Mouse (Mus musculus) neural tube, embryonic 15.5 days (tissue): ENCODE results near the gene Mdh2. TPM values are rescaled to one million over a fixed set of nuclear protein-coding genes. Genes with fewer than 3 reads are reported as not detected.

ENCODE experiments used
- ATAC-seq: fragments of 200-750 bp; cut with Nextera tagmentation; 2 replicates; pipeline ENCODE4 v1.8.0; 2017; ENCODE audit warnings: mild to moderate bottlenecking, moderate TSS enrichment, moderate library complexity; ENCODE audit not compliant: low FRiP score
- H3K27ac ChIP-seq: fragments of 300-500 bp; sonication (generic); replicated peaks from 2 replicates; pipeline ENCODE4 v1.5.1; 2015; ENCODE audit warnings: mild to moderate bottlenecking, inconsistent platforms
- H3K27me3 ChIP-seq: fragments of 300-500 bp; sonication (generic); replicated peaks from 2 replicates; pipeline ENCODE4 v1.6.1; 2015; ENCODE audit warnings: inconsistent platforms
- H3K36me3 ChIP-seq: fragments of 300-500 bp; sonication (generic); 2 replicates; pipeline ENCODE4 v1.6.1; 2015; ENCODE audit warnings: inconsistent platforms
- H3K4me1 ChIP-seq: fragments of 300-500 bp; sonication (generic); 2 replicates; pipeline ENCODE4 v1.6.1; 2015; ENCODE audit warnings: inconsistent platforms
- H3K4me2 ChIP-seq: fragments of 300-500 bp; sonication (generic); 2 replicates; pipeline ENCODE4 v1.6.1; 2015; ENCODE audit warnings: inconsistent platforms, mild to moderate bottlenecking, moderate library complexity
- H3K4me3 ChIP-seq: fragments of 300-500 bp; sonication (generic); replicated peaks from 2 replicates; pipeline ENCODE4 v1.5.1; 2015; ENCODE audit warnings: mild to moderate bottlenecking, inconsistent platforms
- H3K9ac ChIP-seq: fragments of 300-500 bp; sonication (generic); replicated peaks from 2 replicates; pipeline ENCODE4 v1.6.1; 2015; ENCODE audit warnings: mild to moderate bottlenecking, inconsistent platforms
- H3K9me3 ChIP-seq: fragments of 300-500 bp; sonication (generic); replicated peaks from 2 replicates; pipeline ENCODE4 v1.6.1; 2016; ENCODE audit warnings: inconsistent platforms
- WGBS: fragments of 180-500 bp; shearing (Covaris S2); methylation state at CpG from one replicate; pipeline ENCODE4 v1.1.7; 2015; ENCODE audit warnings: mixed read lengths; 5-methylcytosine and 5-hydroxymethylcytosine counted together
- polyA plus RNA-seq: library from polyadenylated mRNA; unstranded; fragments of >200 nt; fragmentation: Nextera tagmentation; extraction: Ambion mirVana; gene quantifications from 2 replicates; pipeline ENCODE4 v1.2.1, GENCODE M21; 2015

The Mdh2 gene
- polyA plus RNA-seq, 1 experiment from 2014 or later: 665 TPM

- Histone ChIP-seq H3K27me3 (no peaks in the 10 kb centered on the region), H3K9ac (no peak overlapping the region)
These were observed 2.1 kb downstream of the Mdh2 start for GRCm38 (mm10) chr5:135780331-135780730.

GRCm38 (mm10) chr5:135782901-135783300, 4.6 kb downstream of the Mdh2 start:
- peaks cover 62% of the 10 kb centered on the region for H3K36me3 ChIP-seq
- H3K9ac ChIP-seq: no peak overlapping the region
- peaks cover 17% of the 10 kb centered on the region for H3K4me1 ChIP-seq
- H3K4me3 ChIP-seq: no peak overlapping the region
- WGBS: 97% methylated on average over 4 of the region's 4 CpGs
- H3K4me2 ChIP-seq: no peak overlapping the region
- H3K9me3 ChIP-seq: no peaks in the 10 kb centered on the region
- ATAC-seq: no peak
- H3K27ac ChIP-seq: no peak overlapping the region
- no peaks in the 10 kb centered on the region for H3K27me3 ChIP-seq

More at GRCm38 (mm10) chr5:135780331-135780730, 2.1 kb downstream of the Mdh2 start:
- H3K4me3 ChIP-seq: no peak overlapping the region
- no peak for ATAC-seq
- 84% methylated on average over 8 of the region's 8 CpGs for WGBS
- no peak overlapping the region for H3K27ac ChIP-seq
- H3K4me2 ChIP-seq: no peak overlapping the region
- H3K36me3 ChIP-seq: peaks cover 36% of the 10 kb centered on the region
- H3K4me1 ChIP-seq: peaks cover 27% of the 10 kb centered on the region
- no peaks in the 10 kb centered on the region for H3K9me3 ChIP-seq

GRCm38 (mm10) chr5:135793996-135794858, 15.9 kb downstream of the Mdh2 start:
- ATAC-seq: peak; percentile 91

GRCm38 (mm10) chr5:135794859-135795181, 16.5 kb downstream of the Mdh2 start:
- peak overlapping the region; percentile 46 for H3K4me2 ChIP-seq
- peak overlapping the region; percentile 13; the same call in 1 of the 2 replicates for H3K4me3 ChIP-seq
- H3K36me3 ChIP-seq: peaks cover 23% of the 10 kb centered on the region
- no peaks in the 10 kb centered on the region for H3K9me3 ChIP-seq
- H3K27me3 ChIP-seq: no peaks in the 10 kb centered on the region
- ATAC-seq: no peak; the same call in 1 of the 2 replicates
- H3K4me1 ChIP-seq: peaks cover 14% of the 10 kb centered on the region
- peak overlapping the region; percentile 80 for H3K27ac ChIP-seq
- 10% methylated on average over 5 of the region's 5 CpGs for WGBS
- H3K9ac ChIP-seq: peak overlapping the region; percentile 26; the same call in 1 of the 2 replicates

More at GRCm38 (mm10) chr5:135793996-135794858, 15.9 kb downstream of the Mdh2 start:
- Histone ChIP-seq H3K9me3 (no peaks in the 10 kb centered on the region), H3K4me1 (peaks cover 14% of the 10 kb centered on the region), H3K4me2 (peak overlapping the region; percentile 46), H3K9ac (0 out of 2 replicates have a peak overlapping the region, but pooled peaks have one; percentile 26), H3K36me3 (peaks cover 29% of the 10 kb centered on the region), H3K27ac (peak overlapping the region; percentile 80), H3K27me3 (no peaks in the 10 kb centered on the region), H3K4me3 (peak overlapping the region; percentile 13; the same call in 1 of the 2 replicates)
- WGBS: 9% methylated on average over 20 of the region's 20 CpGs

GRCm38 (mm10) chr5:135799746-135800145, 21.5 kb downstream of the Mdh2 start:
- peak overlapping the region; percentile 84; the same call in 1 of the 2 replicates for H3K27ac ChIP-seq
- 42% methylated on average over 4 of the region's 4 CpGs for WGBS
- ATAC-seq: no peak

GRCm38 (mm10) chr5:135800927-135801326, 22.6 kb downstream of the Mdh2 start:
- H3K9ac ChIP-seq: peak overlapping the region; percentile 3; the same call in 1 of the 2 replicates
- no peaks in the 10 kb centered on the region for H3K27me3 ChIP-seq
- ATAC-seq: peak; percentile 63
- H3K4me3 ChIP-seq: no peak overlapping the region
- no peaks in the 10 kb centered on the region for H3K36me3 ChIP-seq
- no peaks in the 10 kb centered on the region for H3K9me3 ChIP-seq
- peak overlapping the region; percentile 84 for H3K27ac ChIP-seq
- no peak overlapping the region for H3K4me2 ChIP-seq
- H3K4me1 ChIP-seq: peaks cover 18% of the 10 kb centered on the region
- WGBS: 2% methylated on average over 6 of the region's 6 CpGs

More at GRCm38 (mm10) chr5:135799746-135800145, 21.5 kb downstream of the Mdh2 start:
- H3K27me3 ChIP-seq: no peaks in the 10 kb centered on the region
- H3K4me1 ChIP-seq: peaks cover 23% of the 10 kb centered on the region
- no peaks in the 10 kb centered on the region for H3K36me3 ChIP-seq
- H3K9ac ChIP-seq: no peak overlapping the region
- H3K9me3 ChIP-seq: no peaks in the 10 kb centered on the region
- H3K4me3 ChIP-seq: no peak overlapping the region
- H3K4me2 ChIP-seq: no peak overlapping the region

GRCm38 (mm10) chr5:135802641-135803040, 24.4 kb downstream of the Mdh2 start:
- ATAC-seq: no peak
- Histone ChIP-seq H3K4me1 (peaks cover 28% of the 10 kb centered on the region), H3K9ac (no peak overlapping the region), H3K36me3 (no peaks in the 10 kb centered on the region), H3K9me3 (no peaks in the 10 kb centered on the region), H3K4me2 (no peak overlapping the region), H3K4me3 (no peak overlapping the region), H3K27ac (peak overlapping the region; percentile 84; the same call in 1 of the 2 replicates), H3K27me3 (no peaks in the 10 kb centered on the region)
- WGBS: 73% methylated on average over 8 of the region's 8 CpGs

GRCm38 (mm10) chr5:135803135-135803534, 24.9 kb downstream of the Mdh2 start:
- Histone ChIP-seq H3K27ac (no peak overlapping the region; the same call in 1 of the 2 replicates), H3K4me1 (peaks cover 33% of the 10 kb centered on the region), H3K4me3 (no peak overlapping the region), H3K9me3 (no peaks in the 10 kb centered on the region), H3K4me2 (no peak overlapping the region), H3K9ac (no peak overlapping the region), H3K36me3 (no peaks in the 10 kb centered on the region), H3K27me3 (no peaks in the 10 kb centered on the region)
- WGBS: 69% methylated on average over 4 of the region's 4 CpGs
- no peak for ATAC-seq

- WGBS: 92% methylated on average over 4 of the region's 4 CpGs
- Histone ChIP-seq H3K9me3 (no peaks in the 10 kb centered on the region), H3K4me2 (no peak overlapping the region), H3K4me1 (peaks cover 38% of the 10 kb centered on the region), H3K4me3 (no peak overlapping the region), H3K27ac (no peak overlapping the region), H3K27me3 (no peaks in the 10 kb centered on the region), H3K36me3 (no peaks in the 10 kb centered on the region), H3K9ac (no peak overlapping the region)
- ATAC-seq: no peak
These were observed 25.4 kb downstream of the Mdh2 start for GRCm38 (mm10) chr5:135803676-135804075.

GRCm38 (mm10) chr5:135804735-135805134, 26.5 kb downstream of the Mdh2 start:
- Histone ChIP-seq H3K9ac (no peak overlapping the region), H3K4me1 (peaks cover 46% of the 10 kb centered on the region), H3K27me3 (no peaks in the 10 kb centered on the region), H3K4me3 (no peak overlapping the region), H3K9me3 (no peaks in the 10 kb centered on the region), H3K27ac (no peak overlapping the region; the same call in 1 of the 2 replicates), H3K36me3 (no peaks in the 10 kb centered on the region), H3K4me2 (no peak overlapping the region)
- 43% methylated on average over 2 of the region's 2 CpGs for WGBS
- no peak for ATAC-seq

GRCm38 (mm10) chr5:135806555-135807262, 28.4 kb downstream of the Mdh2 start, which contains the start of gene Srrm3:
TSS of gene Srrm3 (plus strand) at chr5:135806890.
- H3K4me1 ChIP-seq: peaks cover 29% of the 10 kb centered on the region
- no peaks in the 10 kb centered on the region for H3K9me3 ChIP-seq
- H3K27ac ChIP-seq: peak within 1 kb of the TSS; percentile 67
- ATAC-seq: peak; percentile 58; the same call in 1 of the 2 replicates
- H3K9ac ChIP-seq: peak within 1 kb of the TSS; percentile 67
- H3K27me3 ChIP-seq: no peaks in the 10 kb centered on the region
- H3K36me3 ChIP-seq: no peaks in the 10 kb centered on the region
- H3K4me2 ChIP-seq: peak within 1 kb of the TSS; percentile 72
- WGBS: 3% methylated on average over 29 of the region's 29 CpGs
- peak within 1 kb of the TSS; percentile 54 for H3K4me3 ChIP-seq
